Mouse (Mus musculus): ENCODE data around the gene Rprd1b. TPM values are rescaled to one million over a fixed set of nuclear protein-coding genes. Genes with fewer than 3 reads are reported as not detected.

Gene Rprd1b
- total and polyA plus RNA-seq, 2 experiments from 2014 or later, result 13.5 to 24.5 TPM

GRCm38 (mm10) chr2:158180797-158181196 lies 152.5 kb downstream of the Rprd1b start:
- Histone ChIP-seq H3K27me3 (ENCODE audit: control insufficient read depth, insufficient read depth, low read length) (no peaks in the 10 kb centered on the region), H3K4me1 (ENCODE audit: control insufficient read depth, insufficient read depth) (peaks cover 5% of the 10 kb centered on the region; the same call in 1 of the 2 replicates), H3K4me3 (ENCODE audit: low read depth, low read length) (no peak overlapping the region), H3K36me3 (replicated peaks; ENCODE audit: control insufficient read depth, insufficient read depth, low read length) (no peaks in the 10 kb centered on the region), H3K9ac (replicated peaks; ENCODE audit: low read depth, low read length) (no peak overlapping the region), H3K9me3 (replicated peaks; ENCODE audit: control insufficient read depth, low read length) (no peaks in the 10 kb centered on the region), H3K27ac (ENCODE audit: low read depth) (no peak overlapping the region), H3K4me2 (ENCODE audit: low read depth, low read length) (no peak overlapping the region)
- ATAC-seq (ENCODE audit: insufficient read depth, low read depth), result no peak
- DNase-seq (ENCODE audit: low spot score), result no peak
- 48% methylated on average over 9 of the region's 9 CpGs for WGBS
- TF ChIP-seq CTCF (IDR thresholded peaks at IDR 0.05; ENCODE audit: low read depth) (peak; percentile 63), EP300 (IDR thresholded peaks at IDR 0.05; ENCODE audit: low read depth) (no peak)

Other genes with a start within 250 kb of the Rprd1b start
- not detected in 2 replicates for gene Vstm2l, start 113.8 kb upstream of the Rprd1b start, total RNA-seq (2014; rRNA removed; ENCODE audit: low replicate concordance)
- gene Vstm2l, start 113.8 kb upstream of the Rprd1b start, polyA plus RNA-seq (2015; fragmentation: Nextera tagmentation; extraction: Ambion mirVana), result 0.08 TPM in 1 of 2 replicates, not detected in the other
- 13.3 and 23.2 TPM in 2 replicates for gene Tti1, start 64 bp upstream of the Rprd1b start, total RNA-seq (2014; rRNA removed; ENCODE audit: low replicate concordance)
- 12.5 and 13.2 TPM in 2 replicates for gene Tti1, start 64 bp upstream of the Rprd1b start, polyA plus RNA-seq (2015; fragmentation: Nextera tagmentation; extraction: Ambion mirVana)
- gene Tgm2, start 117.9 kb downstream of the Rprd1b start, total RNA-seq (2014; rRNA removed; ENCODE audit: low replicate concordance), result 445 and 622 TPM in 2 replicates
- 136 and 155 TPM in 2 replicates for gene Tgm2, start 117.9 kb downstream of the Rprd1b start, polyA plus RNA-seq (2015; fragmentation: Nextera tagmentation; extraction: Ambion mirVana)
- gene D630003M21Rik, start 200.7 kb downstream of the Rprd1b start, total RNA-seq (2014; rRNA removed; ENCODE audit: low replicate concordance), result 2.0 and 2.4 TPM in 2 replicates
- gene D630003M21Rik, start 200.7 kb downstream of the Rprd1b start, polyA plus RNA-seq (2015; fragmentation: Nextera tagmentation; extraction: Ambion mirVana), result 2.1 and 2.5 TPM in 2 replicates
- gene Bpi, start 229.6 kb downstream of the Rprd1b start, total RNA-seq (2014; rRNA removed; ENCODE audit: low replicate concordance), result not detected in 2 replicates
- gene Bpi, start 229.6 kb downstream of the Rprd1b start, polyA plus RNA-seq (2015; fragmentation: Nextera tagmentation; extraction: Ambion mirVana), result not detected in 2 replicates